Mouse (Mus musculus) cerebellum, adult 2 months (tissue): ENCODE results near the gene Gapvd1.

Experiments
- CTCF ChIP-seq: fragments of 200-500 bp; IDR thresholded peaks from 2 replicates; pipeline ENCODE4 v1.5.1; 2011; ENCODE audit warnings: low read depth, mild to moderate bottlenecking, control low read depth, low read length, moderate library complexity, borderline replicate concordance; ENCODE audit not compliant: insufficient read depth
- POLR2A ChIP-seq: fragments of 200-500 bp; IDR thresholded peaks from 2 replicates; pipeline ENCODE4 v1.6.1; 2011; ENCODE audit warnings: low read length, control low read depth, borderline replicate concordance; ENCODE audit not compliant: insufficient read depth

DNA sequence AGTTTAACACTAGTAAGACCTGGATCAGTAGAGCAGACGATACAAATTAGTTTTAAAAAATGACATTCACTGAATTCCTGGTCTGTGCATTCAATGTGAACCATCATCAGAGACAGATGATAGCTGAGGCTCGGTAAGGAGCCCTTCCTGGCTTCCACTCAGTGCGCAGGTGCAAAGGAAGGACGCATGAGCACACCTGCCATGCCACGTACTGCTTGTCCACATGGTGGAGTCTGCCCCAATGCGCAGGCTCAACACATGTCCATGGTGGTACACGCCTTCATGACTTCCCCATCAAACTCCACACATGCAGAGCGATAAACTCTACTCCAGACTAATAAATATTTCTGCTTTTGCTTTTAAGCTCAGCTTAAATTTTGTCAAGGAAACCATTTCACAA lies 78.0 kb downstream of the Gapvd1 start:
- no peak for TF ChIP-seq CTCF
- no peak for TF ChIP-seq POLR2A
